Mouse (Mus musculus): ENCODE measurements around the gene 6330409D20Rik.

6330409D20Rik gene

GRCm38 (mm10) chr2:32699680-32700079 is 41.1 kb downstream of the 6330409D20Rik start:
- DNase-seq (ENCODE audit: low spot score in 2 of 2), result no peak

DNA sequence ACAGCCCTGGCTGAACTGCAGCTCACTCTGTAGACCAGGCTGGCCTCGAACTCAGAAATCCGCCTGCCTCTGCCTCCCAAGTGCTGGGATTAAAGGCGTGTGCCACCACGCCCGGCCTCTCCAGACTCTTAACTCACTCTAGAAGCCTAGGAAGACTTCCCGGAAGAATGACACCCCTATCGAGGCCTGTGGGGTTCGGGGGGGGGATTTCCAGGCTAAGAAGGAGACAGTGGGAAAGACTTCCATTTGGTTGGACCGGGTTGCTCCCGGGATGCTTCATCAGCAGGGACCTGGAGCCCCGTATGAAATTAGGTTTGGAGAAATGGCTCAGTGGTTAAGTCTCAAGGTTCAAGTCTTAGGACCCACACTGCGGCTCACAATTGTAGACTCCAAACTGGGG is 46.1 kb downstream of the 6330409D20Rik start:
- DNase-seq (ENCODE audit: low spot score in 2 of 2), result no peak

DNA sequence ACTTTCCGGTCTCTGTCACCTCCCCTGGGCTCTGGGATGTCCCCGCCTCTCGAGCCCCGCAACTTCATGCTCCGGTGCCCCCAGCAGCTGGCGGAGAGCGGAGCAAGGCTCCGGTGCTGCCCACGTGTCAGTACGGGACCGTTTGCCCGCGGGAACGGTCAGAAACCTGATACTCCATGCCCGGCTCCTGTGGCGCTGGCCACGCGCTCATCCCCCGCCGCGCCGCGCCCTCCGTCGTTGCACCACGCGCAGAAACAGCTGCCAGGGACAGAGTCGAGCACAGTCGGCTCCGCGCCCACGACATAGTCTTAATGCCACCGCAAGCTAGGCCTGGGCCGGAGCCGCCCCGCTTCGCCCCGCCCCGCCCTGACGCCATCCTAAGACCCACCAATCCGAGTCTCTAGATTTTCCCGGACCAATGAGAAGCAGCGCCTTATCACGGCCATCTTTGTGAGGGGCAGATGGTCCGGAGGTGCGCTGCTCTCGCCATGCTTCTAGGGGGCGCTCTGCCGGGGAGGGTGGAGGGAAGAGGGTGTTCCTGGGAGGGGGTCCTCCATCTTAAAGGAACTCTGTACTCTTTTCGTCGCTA is 46.9 kb downstream of the 6330409D20Rik start:
- DNase-seq (ENCODE audit: low spot score in 2 of 2), result peak; percentile 94 to 96

DNA sequence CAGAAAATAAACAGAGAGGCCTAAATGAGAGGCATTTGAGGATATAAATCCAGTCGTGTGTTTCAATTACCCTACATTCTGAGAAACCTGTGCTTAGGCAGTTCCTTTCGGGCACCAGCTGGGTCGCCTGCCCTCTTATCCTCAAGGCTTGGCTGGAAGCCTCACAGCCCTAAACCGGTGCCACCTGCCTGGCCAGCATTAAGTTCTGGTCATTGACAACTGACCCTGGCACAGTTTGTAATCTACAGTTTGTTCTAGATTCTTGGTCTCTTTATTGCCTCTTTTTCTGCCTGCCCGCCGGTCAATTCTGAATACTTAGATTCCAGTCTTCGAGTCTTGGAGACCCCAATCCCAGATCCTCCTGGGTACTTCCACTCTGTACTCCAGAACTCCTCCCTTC is 47.5 kb downstream of the 6330409D20Rik start:
- DNase-seq (ENCODE audit: low spot score in 2 of 2), result no peak

- DNase-seq (ENCODE audit: low spot score in 2 of 2), result no peak
Measured at GRCm38 (mm10) chr2:32692496-32692895, 48.3 kb downstream of the 6330409D20Rik start.

DNA sequence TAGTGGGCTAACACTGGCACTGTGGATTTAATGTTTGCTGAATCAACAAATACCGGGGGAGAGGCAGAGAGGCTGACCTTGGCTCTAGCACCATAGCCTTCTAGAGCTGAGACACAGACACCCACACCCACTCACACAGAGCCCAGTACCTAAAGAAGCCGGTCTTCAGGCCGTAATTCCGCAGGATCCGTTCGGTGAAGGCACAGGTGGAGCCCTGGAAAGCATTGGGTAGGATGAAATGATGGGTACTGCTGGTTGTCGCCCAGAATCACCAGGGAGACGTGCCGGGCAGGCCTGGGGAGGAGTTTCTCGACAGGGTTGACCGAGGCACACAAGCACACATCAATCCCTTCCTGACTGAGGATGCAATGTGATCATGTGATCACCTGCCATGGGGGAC is 49.8 kb downstream of the 6330409D20Rik start:
- DNase-seq (ENCODE audit: low spot score in 2 of 2), result no peak

- peak in 1 of 2 experiments; percentile 93 for DNase-seq (ENCODE audit: low spot score in 2 of 2)
Measured at GRCm38 (mm10) chr2:32689420-32689819, 51.4 kb downstream of the 6330409D20Rik start.

DNA sequence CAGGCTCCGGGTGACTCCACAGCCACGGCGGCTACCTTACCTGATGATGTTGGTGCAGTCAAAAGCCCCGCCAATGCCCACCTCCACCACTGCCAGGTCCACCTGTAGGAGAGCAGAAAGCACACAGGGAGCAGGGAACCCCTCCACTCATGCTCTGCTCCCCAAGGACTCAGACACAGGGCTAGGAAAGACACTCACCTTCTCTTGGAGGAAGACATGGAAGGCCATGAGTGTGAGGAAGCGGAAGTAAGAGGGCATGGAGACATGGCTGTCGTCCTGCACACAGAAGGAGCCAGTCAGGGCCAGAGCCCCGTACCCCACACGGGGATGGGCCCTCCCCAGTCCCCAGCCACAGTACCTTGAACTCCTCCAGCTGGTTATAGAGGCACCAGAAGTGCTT is 53.3 kb downstream of the 6330409D20Rik start:
- DNase-seq (ENCODE audit: low spot score in 2 of 2), result no peak

DNA sequence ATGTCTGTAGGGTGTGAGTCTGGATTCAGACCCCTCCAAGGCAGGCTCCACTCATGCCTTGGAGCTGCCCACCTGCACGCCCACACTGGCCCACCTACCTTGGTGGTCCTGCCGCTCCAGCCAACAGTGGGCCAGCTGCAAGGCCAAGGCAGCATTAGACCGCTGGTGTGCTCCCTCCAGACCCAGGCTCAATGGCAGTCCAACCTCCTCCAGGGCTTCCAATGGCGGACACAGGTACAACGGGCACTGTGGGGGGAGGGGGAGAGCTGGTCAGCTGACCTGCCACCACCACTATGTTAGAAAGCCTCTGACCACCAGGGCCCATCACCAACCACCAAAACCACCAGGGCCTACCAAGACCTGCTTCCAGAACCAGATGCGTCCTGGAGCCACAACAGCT is 54.2 kb downstream of the 6330409D20Rik start:
- no peak for DNase-seq (ENCODE audit: low spot score in 2 of 2)

DNA sequence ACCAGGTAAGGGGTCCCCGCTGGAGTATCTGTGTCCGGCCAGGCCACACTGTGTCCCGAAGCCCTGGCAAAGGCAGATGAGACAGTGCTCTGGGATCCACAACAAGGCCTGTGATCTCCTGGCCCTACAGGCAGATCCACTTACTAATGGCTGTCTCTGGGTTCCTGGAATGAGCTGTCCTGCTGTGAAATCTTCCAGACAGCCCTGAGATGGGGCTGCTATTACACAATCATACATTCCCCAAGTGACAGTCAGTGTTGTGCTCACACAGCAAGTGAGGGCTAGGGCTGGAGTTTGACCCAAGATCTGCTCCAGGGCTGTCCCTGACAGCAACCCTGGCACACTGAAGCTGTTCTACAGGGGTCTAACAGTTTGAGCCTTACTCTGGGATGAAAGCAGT is 55.0 kb downstream of the 6330409D20Rik start:
- DNase-seq (ENCODE audit: low spot score in 2 of 2), result no peak

DNA sequence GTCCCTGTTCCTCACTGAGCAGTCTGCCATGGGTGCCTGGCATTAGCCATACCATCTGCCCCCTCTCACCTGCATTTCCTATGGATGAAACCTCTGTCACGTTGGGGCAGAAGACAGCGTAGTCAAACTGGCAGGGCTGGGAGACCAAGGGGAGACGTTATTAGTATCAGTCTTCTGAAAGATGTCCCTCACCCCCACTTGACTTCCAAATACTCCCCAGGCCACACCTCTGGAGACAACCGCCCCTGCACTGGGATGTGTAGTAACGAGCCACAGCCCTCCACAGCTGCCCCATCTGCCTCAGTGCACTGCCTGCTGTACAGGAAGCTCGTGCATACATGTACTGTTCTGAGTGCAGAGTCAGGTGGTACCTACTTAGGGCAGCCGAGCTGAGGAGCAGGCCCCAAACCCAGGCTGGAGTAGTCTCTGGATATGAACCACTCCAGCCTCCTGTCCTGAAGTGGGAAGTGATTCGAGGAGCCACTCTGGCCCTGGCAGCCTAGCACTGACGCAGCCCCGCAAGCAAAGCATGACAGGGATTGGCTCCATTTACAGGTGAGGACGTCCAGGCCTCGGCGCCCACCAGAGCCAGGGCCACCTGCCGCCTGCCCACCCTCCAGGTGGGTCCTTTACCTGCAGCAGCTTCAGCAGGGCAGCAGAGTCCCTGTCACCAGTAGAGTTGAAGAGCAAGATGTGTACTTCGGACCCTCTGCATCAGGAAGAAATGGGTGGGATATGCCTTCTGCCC is 56.0 kb downstream of the 6330409D20Rik start:
- no peak for DNase-seq (ENCODE audit: low spot score in 2 of 2)

GRCm38 (mm10) chr2:32683701-32684100 is 57.1 kb downstream of the 6330409D20Rik start:
- no peak for DNase-seq (ENCODE audit: low spot score in 2 of 2)

- DNase-seq (ENCODE audit: low spot score in 2 of 2), result no peak
Measured at GRCm38 (mm10) chr2:32682721-32683417, 57.9 kb downstream of the 6330409D20Rik start.

Data from left cerebral cortex, adult 9 months (tissue).